Mouse (Mus musculus) kidney, embryonic 14.5 days (tissue): Measurements from ENCODE around the gene Ank. TPM values are rescaled to one million over a fixed set of nuclear protein-coding genes. Genes with fewer than 3 reads are reported as not detected.

Source experiments
- ATAC-seq: fragments of 200-750 bp; cut with Nextera tagmentation; 2 replicates; pipeline ENCODE4 v1.8.0; 2017; ENCODE audit warnings: moderate number of reproducible peaks, mild to moderate bottlenecking, moderate TSS enrichment, moderate library complexity; ENCODE audit not compliant: low FRiP score, low TSS enrichment
- H3K27ac ChIP-seq: fragments of 300-500 bp; sonication (generic); 2 replicates; pipeline ENCODE4 v1.5.1; 2014; ENCODE audit warnings: low read depth, mild to moderate bottlenecking, low read length, moderate library complexity, mixed read lengths
- H3K27me3 ChIP-seq: fragments of 300-500 bp; sonication (generic); 2 replicates; pipeline ENCODE4 v1.6.1; 2014; ENCODE audit warnings: mild to moderate bottlenecking, low read length; ENCODE audit not compliant: control insufficient read depth, insufficient read depth
- H3K36me3 ChIP-seq: fragments of 300-500 bp; sonication (generic); 2 replicates; pipeline ENCODE4 v1.6.1; 2014; ENCODE audit warnings: low read length, mixed read lengths; ENCODE audit not compliant: control insufficient read depth, insufficient read depth
- H3K4me1 ChIP-seq: fragments of 300-500 bp; sonication (generic); 2 replicates; pipeline ENCODE4 v1.6.1; 2014; ENCODE audit warnings: low read length, mixed read lengths; ENCODE audit not compliant: control insufficient read depth, insufficient read depth
- H3K4me2 ChIP-seq: fragments of 300-500 bp; sonication (generic); replicated peaks from 2 replicates; pipeline ENCODE4 v1.6.1; 2014; ENCODE audit warnings: low read depth, mild to moderate bottlenecking, low read length
- H3K4me3 ChIP-seq: fragments of 300-500 bp; sonication (generic); 2 replicates; pipeline ENCODE4 v1.5.1; 2014; ENCODE audit warnings: mild to moderate bottlenecking, low read length
- H3K9ac ChIP-seq: fragments of 300-500 bp; sonication (generic); 2 replicates; pipeline ENCODE4 v1.6.1; 2014; ENCODE audit warnings: low read depth, mild to moderate bottlenecking, low read length, moderate library complexity
- H3K9me3 ChIP-seq: fragments of 300-500 bp; sonication (generic); 2 replicates; pipeline ENCODE4 v1.6.1; 2016; ENCODE audit warnings: low read length; ENCODE audit not compliant: control insufficient read depth
- WGBS: fragments of 180-500 bp; shearing (Covaris S2); extraction: QIAGEN DNeasy Blood & Tissue Kit; methylation state at CpG from one replicate; pipeline ENCODE4 v1.1.7; 2014; 5-methylcytosine and 5-hydroxymethylcytosine counted together
- polyA plus RNA-seq: library from polyadenylated mRNA; unstranded; fragments of >200 nt; fragmentation: Nextera tagmentation; extraction: Ambion mirVana; gene quantifications from 2 replicates; pipeline ENCODE4 v1.2.1, GENCODE M21; 2014

Ank gene
- polyA plus RNA-seq, 1 experiment from 2014 or later = 10.3 TPM

GRCm38 (mm10) chr15:27535681-27536080 lies 69.2 kb downstream of the Ank start:
- H3K4me3 ChIP-seq = no peak overlapping the region
- H3K4me1 ChIP-seq = peaks cover 8% of the 10 kb centered on the region; the same call in 1 of the 2 replicates
- no peak overlapping the region for H3K4me2 ChIP-seq
- ATAC-seq = no peak
- no peak overlapping the region for H3K9ac ChIP-seq
- H3K27me3 ChIP-seq = no peaks in the 10 kb centered on the region
- no peaks in the 10 kb centered on the region for H3K9me3 ChIP-seq
- no peaks in the 10 kb centered on the region for H3K36me3 ChIP-seq
- H3K27ac ChIP-seq = no peak overlapping the region
- WGBS = 90% methylated on average over 4 of the region's 4 CpGs

GRCm38 (mm10) chr15:27536186-27536585 lies 69.7 kb downstream of the Ank start:
- 90% methylated on average over 7 of the region's 7 CpGs for WGBS
- no peaks in the 10 kb centered on the region for H3K9me3 ChIP-seq
- peaks cover 8% of the 10 kb centered on the region; the same call in 1 of the 2 replicates for H3K4me1 ChIP-seq
- no peak overlapping the region for H3K9ac ChIP-seq
- H3K36me3 ChIP-seq = no peaks in the 10 kb centered on the region
- no peak overlapping the region for H3K27ac ChIP-seq
- no peaks in the 10 kb centered on the region for H3K27me3 ChIP-seq
- H3K4me3 ChIP-seq = no peak overlapping the region
- no peak for ATAC-seq
- no peak overlapping the region for H3K4me2 ChIP-seq

GRCm38 (mm10) chr15:27536771-27537170 lies 70.3 kb downstream of the Ank start:
- Histone ChIP-seq H3K4me2 (no peak overlapping the region), H3K27me3 (no peaks in the 10 kb centered on the region), H3K27ac (no peak overlapping the region), H3K9me3 (no peaks in the 10 kb centered on the region), H3K36me3 (no peaks in the 10 kb centered on the region), H3K4me1 (peaks cover 8% of the 10 kb centered on the region; the same call in 1 of the 2 replicates), H3K9ac (no peak overlapping the region), H3K4me3 (no peak overlapping the region)
- ATAC-seq = peak; percentile 47; the same call in 1 of the 2 replicates
- 27% methylated on average over 5 of the region's 5 CpGs for WGBS

- H3K9me3 ChIP-seq = no peaks in the 10 kb centered on the region
- ATAC-seq = no peak
- no peaks in the 10 kb centered on the region for H3K27me3 ChIP-seq
- no peaks in the 10 kb centered on the region for H3K36me3 ChIP-seq
- H3K27ac ChIP-seq = no peak overlapping the region
- H3K4me2 ChIP-seq = no peak overlapping the region
- no peak overlapping the region for H3K4me3 ChIP-seq
- peaks cover 8% of the 10 kb centered on the region; the same call in 1 of the 2 replicates for H3K4me1 ChIP-seq
- no peak overlapping the region for H3K9ac ChIP-seq
- 69% methylated on average over 4 of the region's 4 CpGs for WGBS
These were observed 71.2 kb downstream of the Ank start for GRCm38 (mm10) chr15:27537519-27538223.

- Histone ChIP-seq H3K9me3 (no peaks in the 10 kb centered on the region), H3K4me2 (no peak overlapping the region), H3K4me1 (peaks cover 8% of the 10 kb centered on the region; the same call in 1 of the 2 replicates), H3K27me3 (no peaks in the 10 kb centered on the region), H3K4me3 (no peak overlapping the region), H3K27ac (no peak overlapping the region), H3K9ac (no peak overlapping the region), H3K36me3 (no peaks in the 10 kb centered on the region)
- WGBS = 89% methylated on average over 9 of the region's 9 CpGs
- no peak for ATAC-seq
These were observed 73.3 kb downstream of the Ank start for GRCm38 (mm10) chr15:27539745-27540144.

- no peak overlapping the region for H3K4me3 ChIP-seq
- no peaks in the 10 kb centered on the region for H3K9me3 ChIP-seq
- 94% methylated on average over 10 of the region's 10 CpGs for WGBS
- H3K4me2 ChIP-seq = no peak overlapping the region
- H3K9ac ChIP-seq = no peak overlapping the region
- no peaks in the 10 kb centered on the region for H3K36me3 ChIP-seq
- no peak overlapping the region for H3K27ac ChIP-seq
- no peaks in the 10 kb centered on the region for H3K27me3 ChIP-seq
- no peak for ATAC-seq
- H3K4me1 ChIP-seq = no peaks in the 10 kb centered on the region
These were observed 78.7 kb downstream of the Ank start for GRCm38 (mm10) chr15:27545203-27545602.

- Histone ChIP-seq H3K9me3 (no peaks in the 10 kb centered on the region), H3K27me3 (no peaks in the 10 kb centered on the region), H3K36me3 (no peaks in the 10 kb centered on the region), H3K9ac (no peak overlapping the region), H3K4me3 (no peak overlapping the region), H3K27ac (no peak overlapping the region), H3K4me2 (no peak overlapping the region), H3K4me1 (no peaks in the 10 kb centered on the region)
- 75% methylated on average over 6 of the region's 6 CpGs for WGBS
- ATAC-seq = no peak
These were observed 81.6 kb downstream of the Ank start for GRCm38 (mm10) chr15:27548110-27548509.

GRCm38 (mm10) chr15:27549071-27549470 lies 82.6 kb downstream of the Ank start:
- Histone ChIP-seq H3K27me3 (no peaks in the 10 kb centered on the region), H3K27ac (no peak overlapping the region), H3K4me1 (no peaks in the 10 kb centered on the region), H3K4me2 (no peak overlapping the region), H3K36me3 (no peaks in the 10 kb centered on the region), H3K9me3 (no peaks in the 10 kb centered on the region), H3K4me3 (no peak overlapping the region), H3K9ac (no peak overlapping the region)
- ATAC-seq = no peak
- 90% methylated on average over 10 of the region's 10 CpGs for WGBS

GRCm38 (mm10) chr15:27549878-27550277 lies 83.4 kb downstream of the Ank start:
- no peak for ATAC-seq
- H3K4me1 ChIP-seq = no peaks in the 10 kb centered on the region
- H3K27ac ChIP-seq = no peak overlapping the region
- H3K9me3 ChIP-seq = no peaks in the 10 kb centered on the region
- no peaks in the 10 kb centered on the region for H3K36me3 ChIP-seq
- no peaks in the 10 kb centered on the region for H3K27me3 ChIP-seq
- no peak overlapping the region for H3K4me2 ChIP-seq
- H3K4me3 ChIP-seq = no peak overlapping the region
- WGBS = 74% methylated on average over 7 of the region's 7 CpGs
- H3K9ac ChIP-seq = no peak overlapping the region
